Mouse (Mus musculus) forebrain, embryonic 13.5 days (tissue): ENCODE results near the gene Syt13. TPM values are rescaled to one million over a fixed set of nuclear protein-coding genes. Genes with fewer than 3 reads are reported as not detected.

ENCODE experiments used
- ATAC-seq: fragments of 200-750 bp; cut with Nextera tagmentation; 2 replicates; pipeline ENCODE4 v1.8.0; 2017
- H3K27ac ChIP-seq: fragments of 300-500 bp; sonication (generic); 2 replicates; pipeline ENCODE4 v1.5.1; 2015; ENCODE audit warnings: inconsistent platforms, mild to moderate bottlenecking, moderate library complexity
- H3K27me3 ChIP-seq: fragments of 300-500 bp; sonication (generic); 2 replicates; pipeline ENCODE4 v1.6.1; 2015; ENCODE audit warnings: mild to moderate bottlenecking, inconsistent platforms
- H3K36me3 ChIP-seq: fragments of 300-500 bp; sonication (generic); 2 replicates; pipeline ENCODE4 v1.6.1; 2015; ENCODE audit warnings: mild to moderate bottlenecking, inconsistent platforms; ENCODE audit not compliant: poor library complexity, severe bottlenecking
- H3K4me1 ChIP-seq: fragments of 300-500 bp; sonication (generic); 2 replicates; pipeline ENCODE4 v1.6.1; 2015; ENCODE audit warnings: inconsistent platforms
- H3K4me2 ChIP-seq: fragments of 300-500 bp; sonication (generic); 2 replicates; pipeline ENCODE4 v1.6.1; 2015; ENCODE audit warnings: inconsistent platforms, mild to moderate bottlenecking, moderate library complexity
- H3K4me3 ChIP-seq: fragments of 300-500 bp; sonication (generic); 2 replicates; pipeline ENCODE4 v1.5.1; 2015; ENCODE audit warnings: mild to moderate bottlenecking, inconsistent platforms
- H3K9ac ChIP-seq: fragments of 300-500 bp; sonication (generic); 2 replicates; pipeline ENCODE4 v1.6.1; 2015; ENCODE audit warnings: mild to moderate bottlenecking, inconsistent platforms
- H3K9me3 ChIP-seq: fragments of 300-500 bp; sonication (generic); replicated peaks from 2 replicates; pipeline ENCODE4 v1.6.1; 2016; ENCODE audit warnings: inconsistent platforms
- WGBS: fragments of 180-500 bp; shearing (Covaris S2); methylation state at CpG from one replicate; pipeline ENCODE4 v1.1.7; 2015; 5-methylcytosine and 5-hydroxymethylcytosine counted together
- polyA plus RNA-seq: library from polyadenylated mRNA; unstranded; fragments of >200 nt; fragmentation: Nextera tagmentation; extraction: Ambion mirVana; gene quantifications from 2 replicates; pipeline ENCODE4 v1.2.1, GENCODE M21; 2015

Gene Syt13
- polyA plus RNA-seq, 1 experiment from 2014 or later: 37.1 TPM

DNA sequence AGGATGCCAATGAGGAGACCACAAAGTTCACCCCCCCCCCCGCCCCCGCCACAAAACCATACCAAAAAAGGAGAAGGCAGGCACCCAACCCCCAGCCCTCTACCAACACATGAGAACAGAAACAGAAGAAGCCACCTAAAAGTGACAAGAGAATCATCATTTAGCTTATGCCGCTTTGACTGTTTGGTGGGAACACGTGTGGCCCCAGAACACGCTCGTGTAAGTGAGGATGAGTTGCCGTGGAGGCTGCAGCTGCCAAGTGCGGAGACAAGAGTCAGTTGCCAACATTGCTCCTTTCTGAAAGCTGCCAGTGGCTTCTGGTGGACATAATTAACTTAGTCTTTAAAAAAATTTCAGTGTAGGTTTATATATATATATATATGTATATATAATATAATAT lies 56.6 kb downstream of the Syt13 start:
- Histone ChIP-seq H3K9me3 (no peaks in the 10 kb centered on the region), H3K4me1 (peaks cover 9% of the 10 kb centered on the region), H3K27me3 (no peaks in the 10 kb centered on the region), H3K36me3 (peaks cover 54% of the 10 kb centered on the region), H3K4me2 (no peak overlapping the region), H3K27ac (no peak overlapping the region), H3K4me3 (no peak overlapping the region), H3K9ac (no peak overlapping the region)
- WGBS: 92% methylated on average over 8 of the region's 8 CpGs
- no peak for ATAC-seq

DNA sequence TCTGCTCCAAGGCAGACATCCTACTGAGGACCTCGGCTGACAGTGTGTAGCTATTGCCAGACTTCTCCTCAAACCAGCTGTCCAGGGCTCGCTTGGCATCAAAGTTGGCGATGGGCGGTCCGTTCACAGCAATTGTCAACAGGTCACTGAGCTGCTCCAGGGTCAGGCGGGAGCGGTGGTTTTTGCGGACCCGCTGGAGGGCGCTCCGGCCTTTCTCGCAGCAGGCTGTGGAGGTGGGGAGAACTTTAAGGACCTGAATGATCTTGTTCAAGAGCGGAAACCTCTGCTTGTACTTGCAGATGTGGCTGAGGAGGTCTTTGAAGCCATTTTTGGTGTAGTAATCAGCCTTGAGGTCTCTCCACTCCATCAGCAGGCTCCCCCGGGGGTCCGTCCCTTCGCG lies 57.2 kb downstream of the Syt13 start:
- no peaks in the 10 kb centered on the region for H3K9me3 ChIP-seq
- H3K27me3 ChIP-seq: no peaks in the 10 kb centered on the region
- H3K4me2 ChIP-seq: no peak overlapping the region
- H3K27ac ChIP-seq: no peak overlapping the region
- H3K4me3 ChIP-seq: no peak overlapping the region
- H3K4me1 ChIP-seq: peaks cover 7% of the 10 kb centered on the region
- 91% methylated on average over 17 of the region's 17 CpGs for WGBS
- H3K36me3 ChIP-seq: peaks cover 56% of the 10 kb centered on the region
- H3K9ac ChIP-seq: no peak overlapping the region
- no peak for ATAC-seq

DNA sequence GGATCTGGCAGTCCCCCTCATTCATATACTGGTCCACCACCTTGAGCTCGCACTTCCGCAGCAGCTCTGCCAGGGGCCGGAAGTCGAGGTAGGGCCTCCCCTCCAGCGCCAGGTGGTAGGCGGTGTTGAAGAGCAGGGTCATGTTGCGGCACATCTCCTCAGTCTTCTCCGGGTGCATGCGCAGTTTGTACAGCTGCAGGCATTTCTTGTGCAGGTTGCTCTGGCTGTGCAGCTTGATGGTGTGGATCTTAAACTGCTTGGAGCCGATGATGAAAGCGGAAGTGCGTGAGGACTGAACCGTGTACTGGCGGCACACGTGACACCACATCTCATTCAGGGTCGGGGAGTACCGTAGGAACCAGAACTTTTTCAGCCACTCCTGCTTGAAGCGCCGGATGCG lies 58.7 kb downstream of the Syt13 start:
- no peaks in the 10 kb centered on the region for H3K27me3 ChIP-seq
- peaks cover 62% of the 10 kb centered on the region for H3K36me3 ChIP-seq
- H3K27ac ChIP-seq: no peak overlapping the region
- H3K4me3 ChIP-seq: no peak overlapping the region
- H3K9ac ChIP-seq: no peak overlapping the region
- no peaks in the 10 kb centered on the region for H3K4me1 ChIP-seq
- ATAC-seq: no peak
- no peaks in the 10 kb centered on the region for H3K9me3 ChIP-seq
- 96% methylated on average over 20 of the region's 20 CpGs for WGBS
- H3K4me2 ChIP-seq: no peak overlapping the region

DNA sequence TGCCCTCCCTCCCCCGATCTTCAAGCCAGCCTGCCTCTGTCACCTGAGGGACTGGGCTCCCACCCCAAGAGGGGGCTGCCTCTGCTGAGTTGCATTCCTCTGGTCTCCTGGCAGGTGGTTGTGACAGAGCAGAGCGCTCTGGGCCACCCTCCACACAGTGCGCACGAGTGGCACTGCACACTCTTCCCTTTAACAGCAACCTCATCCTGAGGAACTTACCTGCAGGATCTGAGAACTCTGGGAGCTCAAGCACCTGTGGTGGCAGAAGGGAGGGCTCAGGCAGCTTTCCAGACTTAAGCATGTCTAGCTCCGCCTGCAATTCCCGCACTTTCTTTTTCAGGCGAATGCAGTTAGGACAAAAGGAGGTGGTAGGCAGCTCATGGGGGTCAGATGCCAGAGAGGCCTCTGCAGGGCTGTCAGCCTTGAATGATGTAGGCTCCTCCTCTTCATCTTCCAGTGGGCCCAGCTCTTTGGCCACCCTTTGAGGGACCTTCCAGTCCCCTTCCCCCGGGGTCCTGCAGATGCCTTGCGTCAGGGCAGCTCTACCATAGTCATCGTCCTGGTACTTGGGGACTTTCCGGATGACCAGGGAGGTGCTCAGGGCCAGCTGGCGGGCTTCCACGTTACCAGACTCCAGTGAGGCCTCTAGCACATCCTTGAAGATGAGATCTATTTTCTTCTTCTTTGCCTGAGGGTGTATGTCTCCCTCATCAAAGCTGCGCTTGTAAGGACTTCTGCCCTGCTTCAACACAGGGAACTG lies 60.3 kb downstream of the Syt13 start:
- no peaks in the 10 kb centered on the region for H3K9me3 ChIP-seq
- H3K9ac ChIP-seq: no peak overlapping the region
- H3K4me2 ChIP-seq: no peak overlapping the region
- no peak for ATAC-seq
- H3K27me3 ChIP-seq: no peaks in the 10 kb centered on the region
- H3K27ac ChIP-seq: no peak overlapping the region
- 74% methylated on average over 14 of the region's 14 CpGs for WGBS
- H3K4me3 ChIP-seq: no peak overlapping the region
- H3K36me3 ChIP-seq: peaks cover 78% of the 10 kb centered on the region
- H3K4me1 ChIP-seq: no peaks in the 10 kb centered on the region

DNA sequence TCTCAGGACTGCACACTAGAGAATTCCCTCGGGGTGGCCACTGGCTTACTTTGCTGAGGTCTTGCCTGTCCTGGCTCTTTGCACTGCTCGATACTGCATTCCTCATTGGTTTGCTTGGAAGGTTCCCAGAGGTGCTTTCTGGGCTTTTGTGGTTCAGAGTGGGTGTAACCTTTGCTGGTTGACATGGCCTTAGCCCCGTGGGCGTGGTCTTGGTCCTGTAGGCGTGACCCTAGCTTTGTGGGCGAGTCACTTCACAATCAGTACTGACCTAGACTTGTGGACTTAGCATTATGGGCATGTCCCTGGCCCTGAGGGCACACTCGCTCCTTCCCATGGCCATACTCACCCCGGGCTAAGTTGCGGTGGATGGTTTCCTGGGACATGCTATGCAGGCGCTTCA lies 65.3 kb downstream of the Syt13 start:
- 89% methylated on average over 10 of the region's 10 CpGs for WGBS
- H3K36me3 ChIP-seq: peaks cover 48% of the 10 kb centered on the region

DNA sequence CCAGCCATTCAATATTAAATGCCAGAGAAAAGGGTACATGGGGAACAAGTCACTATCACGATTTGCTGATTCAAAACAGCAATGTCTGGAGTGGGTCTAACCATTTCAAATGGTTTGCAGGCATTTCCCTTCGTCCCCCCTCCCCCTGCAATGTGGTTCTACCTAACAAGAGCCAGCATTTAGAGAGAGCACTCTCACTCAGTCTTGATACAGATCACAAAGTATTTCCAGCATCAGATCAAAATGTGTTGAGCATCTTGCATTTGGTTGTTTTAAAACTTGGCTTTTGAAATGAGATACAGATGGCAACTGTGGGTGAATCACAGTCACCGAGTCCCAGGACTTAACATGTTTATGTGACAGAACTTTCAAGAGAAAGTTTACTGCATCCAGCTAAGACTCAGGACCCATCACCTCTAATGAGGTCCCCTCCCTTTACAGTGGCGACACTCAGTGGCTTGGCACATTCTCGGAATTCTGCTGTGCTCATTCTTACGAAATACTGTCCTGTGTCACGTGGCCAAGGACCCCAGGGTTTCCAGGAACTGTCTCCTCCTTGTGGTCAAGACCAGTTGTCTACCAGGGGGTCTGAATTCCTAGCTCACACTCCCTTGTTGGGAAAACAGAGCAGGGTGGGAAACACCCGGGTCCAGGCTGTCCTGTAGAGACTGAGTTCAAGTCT lies 67.8 kb downstream of the Syt13 start:
- H3K4me1 ChIP-seq: peaks cover under 1% of the 10 kb centered on the region; the same call in 1 of the 2 replicates
- WGBS: 82% methylated on average over 8 of the region's 8 CpGs
- no peaks in the 10 kb centered on the region for H3K9me3 ChIP-seq
- no peaks in the 10 kb centered on the region for H3K27me3 ChIP-seq
- no peak for ATAC-seq
- peaks cover 47% of the 10 kb centered on the region for H3K36me3 ChIP-seq
- no peak overlapping the region for H3K9ac ChIP-seq
- H3K27ac ChIP-seq: no peak overlapping the region
- H3K4me3 ChIP-seq: no peak overlapping the region
- no peak overlapping the region for H3K4me2 ChIP-seq

More for the DNA sequence above, 65.3 kb downstream of the Syt13 start:
- Histone ChIP-seq H3K27ac (no peak overlapping the region), H3K4me3 (no peak overlapping the region), H3K4me1 (no peaks in the 10 kb centered on the region), H3K9me3 (no peaks in the 10 kb centered on the region), H3K9ac (no peak overlapping the region), H3K27me3 (no peaks in the 10 kb centered on the region), H3K4me2 (no peak overlapping the region)
- ATAC-seq: no peak

DNA sequence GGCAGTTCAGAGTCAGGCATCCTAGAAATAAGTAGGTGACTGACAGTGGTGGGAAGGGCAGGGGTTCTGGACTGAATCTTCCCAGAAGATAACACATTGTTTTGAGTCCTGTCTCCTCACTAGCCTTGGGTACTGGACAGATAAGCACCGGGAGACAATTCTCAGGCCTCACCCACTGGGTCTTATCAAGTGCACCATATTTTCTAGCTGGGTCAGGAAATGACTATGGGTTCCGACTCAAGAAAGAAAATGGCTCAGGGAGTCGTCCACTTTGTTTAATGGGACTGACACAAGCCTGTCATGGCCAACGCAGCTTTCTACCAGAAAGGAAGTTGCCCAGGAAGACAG lies 68.3 kb downstream of the Syt13 start:
- peaks cover 44% of the 10 kb centered on the region for H3K36me3 ChIP-seq
- H3K4me2 ChIP-seq: no peak overlapping the region
- no peak overlapping the region for H3K27ac ChIP-seq
- no peaks in the 10 kb centered on the region for H3K9me3 ChIP-seq
- H3K27me3 ChIP-seq: no peaks in the 10 kb centered on the region
- H3K9ac ChIP-seq: no peak overlapping the region
- peaks cover 5% of the 10 kb centered on the region for H3K4me1 ChIP-seq
- H3K4me3 ChIP-seq: no peak overlapping the region
- no peak for ATAC-seq
- 86% methylated on average over 4 of the region's 4 CpGs for WGBS

DNA sequence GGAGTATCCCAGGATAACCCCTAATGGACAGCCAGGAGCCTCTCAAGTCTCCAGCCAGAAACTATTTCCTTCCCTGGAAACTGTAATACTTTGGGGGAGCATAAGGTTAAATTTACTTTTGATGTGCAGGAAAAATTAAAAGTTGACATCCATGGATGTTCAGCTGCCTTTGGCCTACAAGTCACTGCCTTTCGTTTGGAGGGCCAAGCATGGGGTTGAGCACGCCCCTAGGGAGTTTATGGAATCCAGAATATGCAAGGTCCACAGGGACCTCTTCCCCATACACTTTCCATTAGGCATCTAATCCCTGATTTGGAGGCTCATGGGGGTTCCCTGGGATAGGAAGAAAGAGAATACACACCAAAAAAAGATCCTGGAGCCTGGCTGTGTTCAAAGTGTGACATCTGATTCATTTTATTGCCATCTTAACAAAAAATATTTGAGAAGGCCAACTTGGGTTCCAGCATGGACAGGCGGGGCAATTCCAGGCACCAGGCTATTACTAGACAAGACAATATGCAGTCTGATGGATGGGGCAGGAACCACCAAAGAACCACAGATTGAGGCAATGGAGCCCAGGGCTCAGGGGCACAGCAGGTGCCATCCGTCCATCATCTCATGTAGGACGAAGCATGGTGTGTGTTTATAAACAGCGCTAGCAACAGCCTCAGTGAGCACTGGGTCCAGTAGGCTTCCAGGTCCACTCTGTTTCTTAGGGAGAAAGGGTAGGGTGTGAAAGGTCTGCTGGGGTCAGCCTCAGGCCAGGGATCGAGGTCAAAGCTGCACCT lies 69.6 kb downstream of the Syt13 start:
- Histone ChIP-seq H3K9me3 (no peaks in the 10 kb centered on the region), H3K4me2 (no peak overlapping the region), H3K36me3 (peaks cover 31% of the 10 kb centered on the region), H3K9ac (no peak overlapping the region), H3K4me3 (no peak overlapping the region), H3K27ac (no peak overlapping the region), H3K27me3 (no peaks in the 10 kb centered on the region), H3K4me1 (peaks cover 12% of the 10 kb centered on the region)
- no peak for ATAC-seq
- 90% methylated on average over 7 of the region's 7 CpGs for WGBS

DNA sequence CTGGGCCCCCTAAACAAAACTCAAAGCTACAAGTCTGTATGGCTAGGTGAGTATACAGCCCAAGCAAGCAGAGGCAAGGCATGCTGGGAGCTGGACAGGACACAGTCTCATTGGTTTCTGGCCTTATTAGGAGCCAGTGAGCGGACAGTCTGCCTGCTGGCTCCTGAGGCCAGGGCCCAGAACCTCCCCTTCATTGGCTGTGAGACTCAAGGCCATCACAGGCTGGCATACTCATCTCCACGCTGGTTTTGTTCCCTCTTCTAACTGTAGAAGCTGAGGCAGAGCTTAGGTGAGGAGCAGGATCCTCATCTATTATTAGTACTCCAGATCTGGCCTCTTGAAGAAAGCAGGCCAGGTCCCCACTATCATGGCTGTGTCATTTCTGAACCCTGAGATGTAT lies 70.3 kb downstream of the Syt13 start:
- peaks cover 12% of the 10 kb centered on the region for H3K4me1 ChIP-seq
- H3K4me3 ChIP-seq: no peak overlapping the region
- no peaks in the 10 kb centered on the region for H3K9me3 ChIP-seq
- H3K27me3 ChIP-seq: no peaks in the 10 kb centered on the region
- no peak overlapping the region for H3K4me2 ChIP-seq
- no peak for ATAC-seq
- H3K36me3 ChIP-seq: peaks cover 25% of the 10 kb centered on the region
- no peak overlapping the region for H3K9ac ChIP-seq
- 91% methylated on average over 2 of the region's 2 CpGs for WGBS
- H3K27ac ChIP-seq: no peak overlapping the region

DNA sequence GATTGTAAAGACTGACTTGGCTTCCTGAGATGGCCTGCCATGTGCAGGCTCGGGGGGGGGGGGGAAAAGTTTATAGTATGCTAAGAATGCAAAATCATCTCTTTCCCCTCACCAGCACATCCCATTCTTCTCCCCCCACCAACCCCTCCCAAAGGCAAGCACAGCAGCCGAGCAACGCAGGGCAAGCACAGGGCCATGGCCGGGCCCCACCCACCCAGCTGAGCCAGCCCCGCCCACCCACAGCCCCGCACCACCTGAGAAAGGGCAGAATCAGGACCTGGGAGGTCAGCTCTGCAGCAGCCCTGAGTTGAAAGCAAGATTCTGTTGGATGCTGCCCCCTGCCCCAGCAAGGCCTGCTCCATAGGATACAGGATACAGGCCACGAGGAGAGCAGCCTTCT lies 70.7 kb downstream of the Syt13 start:
- Histone ChIP-seq H3K27ac (no peak overlapping the region), H3K36me3 (peaks cover 22% of the 10 kb centered on the region), H3K4me3 (no peak overlapping the region), H3K27me3 (no peaks in the 10 kb centered on the region), H3K4me1 (peaks cover 12% of the 10 kb centered on the region), H3K9ac (no peak overlapping the region), H3K9me3 (no peaks in the 10 kb centered on the region), H3K4me2 (no peak overlapping the region)
- WGBS: 52% methylated on average over 7 of the region's 7 CpGs
- no peak for ATAC-seq

DNA sequence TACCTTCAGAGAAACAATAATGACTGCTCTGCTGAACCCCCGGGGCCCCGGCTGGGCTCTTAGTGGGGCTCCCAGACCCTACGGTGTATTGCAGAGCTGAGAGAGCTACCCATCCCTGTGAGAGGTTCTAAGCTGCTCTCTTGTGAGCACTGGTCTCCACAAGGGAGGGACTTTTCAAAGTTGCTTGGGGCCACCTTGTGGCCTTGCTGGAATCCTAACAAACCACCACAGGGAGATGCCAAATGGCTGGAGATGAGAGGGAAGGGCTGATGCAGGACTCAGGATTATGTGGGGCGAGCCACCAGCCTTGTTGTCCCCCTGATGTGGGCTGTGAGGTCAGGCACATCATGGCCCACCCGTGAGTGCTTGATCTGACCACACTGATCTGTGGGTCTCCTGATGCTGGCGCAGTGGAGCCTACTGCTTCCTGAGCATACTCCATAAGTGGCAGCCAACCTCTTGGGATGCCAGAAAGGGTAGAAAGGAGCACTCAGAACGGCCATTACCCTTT lies 72.3 kb downstream of the Syt13 start:
- peaks cover 12% of the 10 kb centered on the region for H3K4me1 ChIP-seq
- H3K36me3 ChIP-seq: peaks cover 37% of the 10 kb centered on the region
- no peaks in the 10 kb centered on the region for H3K27me3 ChIP-seq
- no peak overlapping the region for H3K4me2 ChIP-seq
- no peaks in the 10 kb centered on the region for H3K9me3 ChIP-seq
- no peak overlapping the region for H3K27ac ChIP-seq
- no peak overlapping the region for H3K9ac ChIP-seq
- H3K4me3 ChIP-seq: no peak overlapping the region
- WGBS: 75% methylated on average over 7 of the region's 7 CpGs
- no peak for ATAC-seq
